In the genomic region with DNA sequence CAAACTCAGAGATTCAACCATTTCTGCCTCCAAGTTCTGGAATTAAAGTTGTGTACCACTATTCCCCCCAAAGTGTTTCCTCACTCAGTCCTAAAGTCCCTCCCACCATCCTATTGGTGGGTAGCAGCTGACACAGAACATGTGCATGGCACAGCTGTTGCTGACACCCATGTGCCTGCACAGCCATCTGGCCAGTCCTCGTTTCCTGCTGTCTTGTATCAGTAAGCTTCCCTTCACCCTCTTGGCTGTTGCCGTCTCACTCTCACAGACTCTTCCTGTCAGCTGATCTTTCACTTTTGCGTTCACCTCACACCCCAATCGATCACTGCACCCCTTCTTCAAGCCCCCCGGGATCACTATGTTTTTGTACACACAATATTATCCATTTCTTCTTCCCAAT, we compare ENCODE assay signal across 8 mouse cellular contexts. TPM values are rescaled to one million over a fixed set of nuclear protein-coding genes. Genes with fewer than 3 reads are reported as not detected.
DNase-seq lines count a peak whose midpoint lies in the region; ATAC-seq and TF ChIP-seq lines count a peak whose summit lies in the region.

No protein-coding gene starts in this region.

- H3K4me3 ChIP-seq in forebrain, embryonic 13.5 days = no peak overlapping the region
- no peak overlapping the region for H3K4me3 ChIP-seq in forebrain, embryonic 11.5 days (ENCODE audit: low read depth, low read length)
- H3K4me3 ChIP-seq in limb, embryonic 15.5 days = no peak overlapping the region
- no peak overlapping the region for H3K4me3 ChIP-seq in gastrocnemius, adult 2 months

- TF ChIP-seq CTCF in gastrocnemius, adult 2 months (IDR thresholded peaks at IDR 0.05) = no peak

- 72% methylated on average over 5 of the region's 5 CpGs for WGBS in forebrain, embryonic 13.5 days
- 82% methylated on average over 5 of the region's 5 CpGs for WGBS in forebrain, embryonic 11.5 days
- WGBS in limb, embryonic 15.5 days = 48% methylated on average over 5 of the region's 5 CpGs

- no peaks in the 10 kb centered on the region for H3K9me3 ChIP-seq in forebrain, embryonic 13.5 days (replicated peaks)
- H3K9me3 ChIP-seq in forebrain, embryonic 11.5 days (ENCODE audit: control insufficient read depth, low read length) = no peaks in the 10 kb centered on the region
- no peaks in the 10 kb centered on the region for H3K9me3 ChIP-seq in limb, embryonic 15.5 days

- H3K4me1 ChIP-seq in forebrain, embryonic 13.5 days = peaks cover 14% of the 10 kb centered on the region
- no peaks in the 10 kb centered on the region; the same call in 1 of the 2 replicates for H3K4me1 ChIP-seq in forebrain, embryonic 11.5 days (replicated peaks; ENCODE audit: control insufficient read depth, insufficient read depth, low read length)
- H3K4me1 ChIP-seq in limb, embryonic 15.5 days = peaks cover 14% of the 10 kb centered on the region

- DNase-seq in forebrain, embryonic 11.5 days (ENCODE audit: low spot score) = no peak
- peak; percentile 71 for DNase-seq in 416B (ENCODE audit: low read depth)
- DNase-seq in right cerebral cortex, postnatal 25 days = peak; percentile 68
- no peak for DNase-seq in gastrocnemius, adult 2 months
- no peak for DNase-seq in adrenal gland, postnatal 14 days

- H3K9ac ChIP-seq in forebrain, embryonic 13.5 days = no peak overlapping the region
- no peak overlapping the region for H3K9ac ChIP-seq in forebrain, embryonic 11.5 days (ENCODE audit: low read length)
- H3K9ac ChIP-seq in limb, embryonic 15.5 days = no peak overlapping the region

- no peaks in the 10 kb centered on the region for H3K27me3 ChIP-seq in forebrain, embryonic 13.5 days
- no peaks in the 10 kb centered on the region for H3K27me3 ChIP-seq in forebrain, embryonic 11.5 days (ENCODE audit: control insufficient read depth, insufficient read depth, low read length)
- no peaks in the 10 kb centered on the region for H3K27me3 ChIP-seq in limb, embryonic 15.5 days

- intact Hi-C loops in gastrocnemius, adult 2 months (cut with DNase I) = no loop called here

- ATAC-seq in forebrain, embryonic 13.5 days = peak; percentile 79
- no peak for ATAC-seq in forebrain, embryonic 11.5 days (replicated peaks; ENCODE audit: low FRiP score)
- peak; percentile 94 for ATAC-seq in granulocyte monocyte progenitor cell, adult 5-6 weeks (replicated peaks; ENCODE audit: poor library complexity, severe bottlenecking)
- no peak for ATAC-seq in limb, embryonic 15.5 days (ENCODE audit: insufficient number of reproducible peaks, low FRiP score, low TSS enrichment, low read depth)

- peaks cover 31% of the 10 kb centered on the region for H3K36me3 ChIP-seq in forebrain, embryonic 13.5 days (ENCODE audit: poor library complexity, severe bottlenecking)
- H3K36me3 ChIP-seq in forebrain, embryonic 11.5 days (ENCODE audit: control insufficient read depth, insufficient read depth, low read length) = peaks cover 4% of the 10 kb centered on the region; the same call in 1 of the 2 replicates
- peaks cover 27% of the 10 kb centered on the region for H3K36me3 ChIP-seq in limb, embryonic 15.5 days

- peak overlapping the region; percentile 2; the same call in 1 of the 2 replicates for H3K27ac ChIP-seq in forebrain, embryonic 13.5 days
- no peak overlapping the region for H3K27ac ChIP-seq in forebrain, embryonic 11.5 days (ENCODE audit: low read depth, low read length)
- peak overlapping the region; percentile 22; the same call in 1 of the 2 replicates for H3K27ac ChIP-seq in limb, embryonic 15.5 days
- no peak overlapping the region for H3K27ac ChIP-seq in gastrocnemius, adult 2 months

- no peak overlapping the region for H3K4me2 ChIP-seq in forebrain, embryonic 13.5 days
- H3K4me2 ChIP-seq in forebrain, embryonic 11.5 days (ENCODE audit: low read depth, low read length, severe bottlenecking) = no peak overlapping the region
- no peak overlapping the region for H3K4me2 ChIP-seq in limb, embryonic 15.5 days

RNA-seq across cellular contexts. Expression of a gene that starts 12.5 kb away (rescaled TPM):
- polyA plus RNA-seq in forebrain, embryonic 13.5 days (2015; fragmentation: Nextera tagmentation; extraction: Ambion mirVana) = 26.6 and 27.8 TPM in 2 replicates
- 43.1 and 44.2 TPM in 2 replicates for polyA plus RNA-seq in forebrain, embryonic 11.5 days (2014; fragmentation: Nextera tagmentation; extraction: Ambion mirVana)
- 35.0 and 36.7 TPM in 2 replicates for total RNA-seq in granulocyte monocyte progenitor cell, adult 5-6 weeks (2014; fragmentation: Nextera tagmentation)
- total RNA-seq in granulocyte monocyte progenitor cell, adult 5-6 weeks (2017) = 18.4 and 20.6 TPM in 2 replicates
- 16.8 and 20.2 TPM in 2 replicates for polyA plus RNA-seq in limb, embryonic 15.5 days (2015; fragmentation: Nextera tagmentation; extraction: Ambion mirVana)
- total RNA-seq in gastrocnemius, adult 2 months (2021) = 10 to 100 TPM; 10.9 to 11.5 TPM
- total RNA-seq in adrenal gland, postnatal 14 days (2021) = 30.9 and 33.2 TPM in 2 replicates

RNA-seq across cellular contexts. Expression of a gene that starts 14.7 kb away (rescaled TPM):
- 299 and 311 TPM in 2 replicates for polyA plus RNA-seq in forebrain, embryonic 13.5 days (2015; fragmentation: Nextera tagmentation; extraction: Ambion mirVana)
- 312 and 325 TPM in 2 replicates for polyA plus RNA-seq in forebrain, embryonic 11.5 days (2014; fragmentation: Nextera tagmentation; extraction: Ambion mirVana)
- 112 and 128 TPM in 2 replicates for total RNA-seq in granulocyte monocyte progenitor cell, adult 5-6 weeks (2014; fragmentation: Nextera tagmentation)
- total RNA-seq in granulocyte monocyte progenitor cell, adult 5-6 weeks (2017) = 196 and 226 TPM in 2 replicates
- 253 and 271 TPM in 2 replicates for polyA plus RNA-seq in limb, embryonic 15.5 days (2015; fragmentation: Nextera tagmentation; extraction: Ambion mirVana)
- 100 to 1,000 TPM; 164 to 237 TPM for total RNA-seq in gastrocnemius, adult 2 months (2021)
- 218 and 243 TPM in 2 replicates for total RNA-seq in adrenal gland, postnatal 14 days (2021)

RNA-seq across cellular contexts. Expression of a gene that starts 53.2 kb away (rescaled TPM):
- polyA plus RNA-seq in forebrain, embryonic 13.5 days (2015; fragmentation: Nextera tagmentation; extraction: Ambion mirVana) = 23.6 and 25.5 TPM in 2 replicates
- polyA plus RNA-seq in forebrain, embryonic 11.5 days (2014; fragmentation: Nextera tagmentation; extraction: Ambion mirVana) = 23.1 and 23.9 TPM in 2 replicates
- total RNA-seq in granulocyte monocyte progenitor cell, adult 5-6 weeks (2014; fragmentation: Nextera tagmentation) = 21.2 and 31.9 TPM in 2 replicates
- 24.3 and 24.6 TPM in 2 replicates for total RNA-seq in granulocyte monocyte progenitor cell, adult 5-6 weeks (2017)
- polyA plus RNA-seq in limb, embryonic 15.5 days (2015; fragmentation: Nextera tagmentation; extraction: Ambion mirVana) = 26.8 and 29.1 TPM in 2 replicates
- total RNA-seq in gastrocnemius, adult 2 months (2021) = 10 to 100 TPM; 23.4 to 24.0 TPM
- total RNA-seq in adrenal gland, postnatal 14 days (2021) = 40.5 and 46.3 TPM in 2 replicates

Comparison
In these comparisons a context has a peak if more than half of its experiments do, and no peak if none do; other contexts are left out.
1. ATAC-seq: peak in forebrain, embryonic 13.5 days (single experiment) and granulocyte monocyte progenitor cell, adult 5-6 weeks (single experiment); none in forebrain, embryonic 11.5 days (single experiment) and limb, embryonic 15.5 days (single experiment).
2. H3K27ac ChIP-seq: peak in forebrain, embryonic 13.5 days (single experiment) and limb, embryonic 15.5 days (single experiment); none in forebrain, embryonic 11.5 days (single experiment) and gastrocnemius, adult 2 months (single experiment).
3. DNase-seq: peak in 416B (single experiment) and right cerebral cortex, postnatal 25 days (single experiment); none in forebrain, embryonic 11.5 days (single experiment), gastrocnemius, adult 2 months (single experiment) and adrenal gland, postnatal 14 days (single experiment).